Mouse (Mus musculus) midbrain, postnatal 0 days (tissue): ENCODE measurements at regions not wholly inside any gene's neighbourhood (a gene's known extent, or its start where the extent isn't known, plus 50 kb on each side); places are given as distances from the start of the nearest gene placed in this dataset.

ENCODE experiments used
- ATAC-seq: fragments of 200-750 bp; cut with Nextera tagmentation; 2 replicates; pipeline ENCODE4 v1.8.0; 2017; ENCODE audit warnings: moderate number of reproducible peaks, mild to moderate bottlenecking, moderate TSS enrichment, moderate library complexity; ENCODE audit not compliant: low FRiP score
- DNase-seq: peaks from one replicate; pipeline ENCODE4 v3.0.0-alpha.2; 2015; ENCODE audit warnings: low spot score
- H3K27ac ChIP-seq: fragments of 300-500 bp; sonication (generic); 2 replicates; pipeline ENCODE4 v1.5.1; 2014; ENCODE audit warnings: low read depth, mild to moderate bottlenecking, low read length, mixed read lengths
- H3K27me3 ChIP-seq: fragments of 300-500 bp; sonication (generic); 2 replicates; pipeline ENCODE4 v1.6.1; 2014; ENCODE audit warnings: low read length, control low read depth, mixed read lengths; ENCODE audit not compliant: insufficient read depth
- H3K36me3 ChIP-seq: fragments of 300-500 bp; sonication (generic); 2 replicates; pipeline ENCODE4 v1.6.1; 2014; ENCODE audit warnings: low read length, control low read depth, mixed read lengths; ENCODE audit not compliant: insufficient read depth
- H3K4me1 ChIP-seq: fragments of 300-500 bp; sonication (generic); 2 replicates; pipeline ENCODE4 v1.6.1; 2014; ENCODE audit warnings: mild to moderate bottlenecking, control low read depth, antibody characterized with exemption, low read length, mixed read lengths; ENCODE audit not compliant: insufficient read depth
- H3K4me2 ChIP-seq: fragments of 300-500 bp; sonication (generic); 2 replicates; pipeline ENCODE4 v1.6.1; 2014; ENCODE audit warnings: low read depth, mild to moderate bottlenecking, low read length, mixed read lengths; ENCODE audit not compliant: poor library complexity, severe bottlenecking
- H3K4me3 ChIP-seq: fragments of 300-500 bp; sonication (generic); 2 replicates; pipeline ENCODE4 v1.5.1; 2014; ENCODE audit warnings: low read depth, mild to moderate bottlenecking, low read length, moderate library complexity
- H3K9ac ChIP-seq: fragments of 300-500 bp; sonication (generic); replicated peaks from 2 replicates; pipeline ENCODE4 v1.6.1; 2014; ENCODE audit warnings: mild to moderate bottlenecking, low read length, moderate library complexity, mixed read lengths; ENCODE audit not compliant: poor library complexity, severe bottlenecking
- H3K9me3 ChIP-seq: fragments of 300-500 bp; sonication (generic); 2 replicates; pipeline ENCODE4 v1.6.1; 2016; ENCODE audit warnings: low read length, control low read depth
- CTCF ChIP-seq: IDR thresholded peaks from 2 replicates; pipeline ENCODE4 v1.5.1; 2016; ENCODE audit warnings: antibody characterized with exemption, mild to moderate bottlenecking
- WGBS: fragments of 180-500 bp; shearing (Covaris S2); extraction: QIAGEN DNeasy Blood & Tissue Kit; methylation state at CpG from one replicate; pipeline ENCODE4 v1.1.7; 2014; 5-methylcytosine and 5-hydroxymethylcytosine counted together

DNA sequence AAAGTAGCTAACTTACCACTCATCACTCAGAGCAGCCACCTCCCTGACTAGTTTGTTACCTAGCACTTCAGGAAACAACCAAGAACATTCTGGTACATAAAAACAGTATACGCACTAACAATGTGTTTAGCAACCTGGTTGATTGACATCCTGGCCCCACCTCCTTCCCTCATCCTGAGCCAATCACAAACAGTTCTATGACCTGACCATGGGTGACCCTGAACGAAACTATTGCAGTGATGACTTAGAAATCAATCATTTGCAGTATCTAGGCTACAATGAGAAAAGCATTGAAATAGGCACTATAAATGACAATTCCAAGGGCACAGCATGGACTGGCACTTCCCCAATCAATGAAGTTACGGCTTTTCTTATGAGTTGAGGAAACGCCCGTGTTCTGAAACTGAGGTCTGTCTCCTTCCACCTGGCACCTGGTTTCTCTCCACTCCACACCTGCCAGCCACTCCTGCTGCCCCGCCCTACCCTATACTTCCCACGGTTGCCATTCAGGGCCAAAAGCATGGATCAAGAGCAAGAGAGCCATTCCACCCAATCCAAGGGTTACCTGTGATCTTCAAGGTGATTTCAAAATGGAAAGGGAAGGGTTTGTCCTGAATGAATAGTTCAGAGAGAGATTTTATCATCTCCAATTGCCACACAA lies 162.9 kb upstream of the Lrig3 start:
- Histone ChIP-seq H3K4me2 (no peak overlapping the region), H3K4me1 (no peaks in the 10 kb centered on the region), H3K9me3 (no peaks in the 10 kb centered on the region), H3K27ac (no peak overlapping the region), H3K9ac (no peak overlapping the region), H3K27me3 (no peaks in the 10 kb centered on the region), H3K4me3 (no peak overlapping the region), H3K36me3 (no peaks in the 10 kb centered on the region)
- no peak for TF ChIP-seq CTCF
- DNase-seq (no peak), ATAC-seq (no peak)
- 94% methylated on average over 7 of the region's 7 CpGs for WGBS

DNA sequence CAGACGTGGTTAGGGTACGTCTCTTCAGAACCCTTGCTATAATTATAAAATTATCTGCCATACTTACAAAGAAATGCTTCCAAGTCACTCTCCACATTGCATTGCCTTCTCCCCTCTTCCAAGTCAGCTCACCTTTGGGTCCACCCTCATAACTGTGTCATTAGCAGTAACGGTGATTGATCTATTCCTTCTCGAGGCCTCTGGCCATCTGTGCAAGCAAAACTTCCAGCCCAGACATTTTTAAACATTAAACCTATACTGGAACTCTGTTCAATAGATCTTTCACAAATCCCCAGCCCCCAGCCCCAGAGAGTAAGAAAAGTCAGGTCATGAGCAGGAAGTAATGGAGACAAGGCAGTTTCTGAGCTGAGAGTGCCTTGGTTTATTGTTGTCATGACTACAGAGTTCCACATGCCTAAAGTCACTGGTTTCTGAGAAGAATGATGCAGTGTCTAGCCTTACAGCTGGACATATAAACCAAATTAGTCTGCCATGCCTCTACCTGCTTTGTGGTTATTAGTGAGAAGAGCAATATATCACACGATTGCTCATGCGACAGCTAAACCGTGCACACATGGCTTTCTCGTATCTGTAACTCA lies 156.1 kb upstream of the Lrig3 start:
- no peaks in the 10 kb centered on the region for H3K36me3 ChIP-seq
- H3K27ac ChIP-seq: no peak overlapping the region
- H3K4me2 ChIP-seq: no peak overlapping the region
- H3K9ac ChIP-seq: no peak overlapping the region
- WGBS: 78% methylated on average over 8 of the region's 8 CpGs
- no peak for TF ChIP-seq CTCF
- DNase-seq (peak; percentile 21), ATAC-seq (no peak)
- no peaks in the 10 kb centered on the region; the same call in 1 of the 2 replicates for H3K4me1 ChIP-seq
- H3K4me3 ChIP-seq: no peak overlapping the region
- no peaks in the 10 kb centered on the region for H3K9me3 ChIP-seq
- no peaks in the 10 kb centered on the region for H3K27me3 ChIP-seq

DNA sequence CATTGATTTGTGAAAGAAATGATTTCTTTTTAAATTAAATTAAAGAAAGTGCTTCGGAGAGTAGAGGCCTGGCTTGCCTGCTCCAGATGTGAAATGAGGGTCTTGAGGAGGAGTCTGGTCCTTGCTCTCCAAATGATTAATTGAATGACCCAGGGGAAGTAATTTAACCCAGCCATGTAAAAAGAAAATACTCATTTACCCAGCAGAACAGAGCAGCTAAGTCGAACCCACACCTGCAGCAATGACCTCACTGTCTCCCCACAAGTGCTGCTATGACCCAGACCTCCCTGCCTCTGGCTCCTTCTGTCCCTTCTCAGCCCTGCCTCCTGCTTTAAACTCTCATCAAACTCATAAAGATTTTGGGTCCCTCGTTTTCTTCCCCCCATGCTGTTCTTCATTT lies 155.4 kb upstream of the Lrig3 start:
- no peak overlapping the region for H3K9ac ChIP-seq
- H3K4me1 ChIP-seq: no peaks in the 10 kb centered on the region; the same call in 1 of the 2 replicates
- ATAC-seq (no peak), DNase-seq (no peak)
- TF ChIP-seq CTCF: no peak
- WGBS: 61% methylated on average over 3 of the region's 3 CpGs
- H3K4me2 ChIP-seq: no peak overlapping the region
- no peaks in the 10 kb centered on the region for H3K27me3 ChIP-seq
- no peaks in the 10 kb centered on the region for H3K36me3 ChIP-seq
- no peaks in the 10 kb centered on the region for H3K9me3 ChIP-seq
- H3K4me3 ChIP-seq: no peak overlapping the region
- H3K27ac ChIP-seq: no peak overlapping the region

- WGBS: 77% methylated on average over 7 of the region's 7 CpGs
- Histone ChIP-seq H3K9ac (no peak overlapping the region), H3K27ac (no peak overlapping the region), H3K27me3 (no peaks in the 10 kb centered on the region), H3K4me1 (no peaks in the 10 kb centered on the region; the same call in 1 of the 2 replicates), H3K9me3 (no peaks in the 10 kb centered on the region), H3K36me3 (no peaks in the 10 kb centered on the region), H3K4me2 (no peak overlapping the region), H3K4me3 (no peak overlapping the region)
- DNase-seq: no peak
- no peak for ATAC-seq
- TF ChIP-seq CTCF: no peak
Observed at GRCm38 (mm10) chr10:125814191-125814887, 151.6 kb upstream of the Lrig3 start.

DNA sequence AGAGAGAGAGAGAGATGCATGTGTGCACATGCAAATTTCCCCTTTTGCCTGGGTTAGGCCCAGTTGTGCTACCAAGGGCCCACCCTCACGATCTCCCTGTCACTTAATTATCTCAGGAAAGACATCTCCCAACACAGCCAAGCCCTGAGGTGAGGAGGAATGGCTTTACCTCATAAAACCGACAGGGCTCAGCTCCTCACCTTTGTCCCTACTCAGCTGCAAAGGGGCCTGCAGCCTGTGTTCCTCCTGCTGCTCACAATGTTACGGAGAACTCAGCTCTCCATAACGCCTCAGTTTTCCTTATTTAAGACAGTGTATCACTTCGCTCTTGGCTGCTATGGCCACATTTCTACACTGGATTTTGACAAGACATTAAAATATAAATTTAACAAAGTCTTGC lies 133.8 kb upstream of the Lrig3 start:
- Histone ChIP-seq H3K4me3 (no peak overlapping the region), H3K4me1 (no peaks in the 10 kb centered on the region), H3K9ac (no peak overlapping the region), H3K27ac (no peak overlapping the region), H3K36me3 (no peaks in the 10 kb centered on the region), H3K9me3 (no peaks in the 10 kb centered on the region), H3K27me3 (no peaks in the 10 kb centered on the region), H3K4me2 (no peak overlapping the region)
- DNase-seq (no peak), ATAC-seq (no peak)
- no peak for TF ChIP-seq CTCF
- WGBS: 69% methylated on average over 5 of the region's 5 CpGs

GRCm38 (mm10) chr10:125832764-125833163 lies 133.2 kb upstream of the Lrig3 start:
- no peak for TF ChIP-seq CTCF
- Histone ChIP-seq H3K4me3 (no peak overlapping the region), H3K27ac (no peak overlapping the region), H3K4me2 (no peak overlapping the region), H3K4me1 (no peaks in the 10 kb centered on the region), H3K27me3 (no peaks in the 10 kb centered on the region), H3K9me3 (no peaks in the 10 kb centered on the region), H3K9ac (no peak overlapping the region), H3K36me3 (no peaks in the 10 kb centered on the region)
- WGBS: 62% methylated on average over 7 of the region's 7 CpGs
- DNase-seq: peak; percentile 2
- ATAC-seq: no peak
